Mouse (Mus musculus) lung, postnatal 14 days (tissue): Measurements from ENCODE around the gene Trappc10.
A peak's percentile ranks its signal among the peaks of the same experiment; 100 is the strongest.

Experiments used
- DNase-seq: peaks from one replicate; pipeline ENCODE4 v3.0.0; 2021

Gene Trappc10

DNA sequence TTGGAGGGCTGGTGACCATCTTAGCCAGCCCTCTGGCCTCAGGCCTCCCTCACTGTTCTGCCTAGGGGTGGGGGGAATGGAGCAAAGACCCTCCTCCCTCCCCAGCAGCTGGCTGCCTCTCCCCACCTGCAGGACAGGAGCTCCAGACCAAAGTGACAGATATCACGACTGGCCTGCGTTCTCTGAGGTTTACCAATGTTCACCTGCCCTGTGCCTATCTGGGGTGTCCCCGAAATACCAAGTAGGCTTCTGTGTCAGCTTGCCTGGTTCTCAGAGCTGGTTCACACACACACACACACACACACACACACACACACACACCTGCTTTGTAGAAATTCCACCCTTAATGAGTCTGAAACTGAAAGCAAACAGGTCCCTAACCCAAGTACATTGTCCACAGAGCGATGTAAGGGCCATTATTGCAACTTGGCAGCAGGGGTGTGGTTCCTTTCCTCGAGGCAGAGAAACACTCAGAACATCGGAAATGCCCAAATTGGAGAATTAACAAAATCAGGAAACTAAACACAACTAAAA lies 13.8 kb upstream of the Trappc10 start:
- DNase-seq, result no peak

- DNase-seq, result peak; percentile 32
These were observed 11.2 kb upstream of the Trappc10 start for GRCm38 (mm10) chr10:78255646-78256059.

DNA sequence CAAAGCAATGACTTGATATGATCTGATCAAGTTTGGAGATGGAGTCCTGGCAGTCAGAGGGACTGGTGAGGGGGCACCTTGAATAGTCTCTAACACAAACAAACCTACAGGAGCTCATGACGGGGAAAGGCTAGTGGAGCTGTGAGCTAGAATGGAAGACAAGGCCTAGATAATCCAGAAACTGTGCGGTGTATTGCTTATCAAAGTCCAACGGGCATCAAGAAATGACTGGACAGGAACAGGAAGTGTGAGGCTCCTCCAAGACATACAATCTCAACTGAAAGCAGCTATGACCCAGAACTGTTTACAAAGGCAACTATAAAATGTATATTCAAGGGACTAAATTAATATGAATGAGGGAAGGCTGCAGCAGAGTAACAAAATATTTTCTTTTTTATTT lies 2.8 kb upstream of the Trappc10 start:
- no peak for DNase-seq

DNA sequence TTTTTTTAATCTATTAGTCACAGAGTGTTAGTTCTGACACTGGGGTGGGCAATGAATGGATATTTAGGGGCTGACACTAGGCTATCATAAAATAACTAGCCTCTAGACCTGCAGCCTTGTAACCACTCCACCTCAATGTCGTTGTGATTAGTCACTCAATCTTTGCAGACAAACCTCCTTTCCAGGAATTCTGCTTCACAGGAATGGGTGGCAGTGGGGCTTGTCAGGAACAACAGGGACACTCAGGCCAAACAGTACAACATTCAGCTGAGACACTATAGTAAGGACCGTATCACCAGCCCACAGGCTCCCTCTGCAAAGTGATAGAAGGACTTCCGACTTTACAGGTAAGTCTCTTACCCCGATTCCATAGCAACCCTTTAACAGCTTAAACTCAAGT lies 2.3 kb upstream of the Trappc10 start:
- DNase-seq, result no peak

DNA sequence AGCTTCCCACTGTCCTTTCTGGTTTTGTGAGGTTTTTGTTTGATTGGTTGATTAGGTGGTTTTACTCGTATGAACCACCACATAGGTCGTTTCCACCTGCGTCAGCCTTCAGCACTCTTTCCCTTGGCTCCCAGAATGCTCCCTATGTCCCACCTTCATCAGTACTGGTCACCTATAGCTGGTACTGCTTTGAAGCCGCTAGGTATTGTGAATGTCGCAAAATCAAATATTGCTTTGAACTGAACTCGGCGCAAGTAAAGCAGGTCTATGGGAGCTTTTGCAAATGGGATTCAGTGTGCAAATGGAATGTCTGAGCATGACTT lies 745 bp upstream of the Trappc10 start:
- DNase-seq, result no peak

GRCm38 (mm10) chr10:78244058-78244437 lies 393 bp downstream of the Trappc10 start:
- peak; percentile 29 for DNase-seq

DNA sequence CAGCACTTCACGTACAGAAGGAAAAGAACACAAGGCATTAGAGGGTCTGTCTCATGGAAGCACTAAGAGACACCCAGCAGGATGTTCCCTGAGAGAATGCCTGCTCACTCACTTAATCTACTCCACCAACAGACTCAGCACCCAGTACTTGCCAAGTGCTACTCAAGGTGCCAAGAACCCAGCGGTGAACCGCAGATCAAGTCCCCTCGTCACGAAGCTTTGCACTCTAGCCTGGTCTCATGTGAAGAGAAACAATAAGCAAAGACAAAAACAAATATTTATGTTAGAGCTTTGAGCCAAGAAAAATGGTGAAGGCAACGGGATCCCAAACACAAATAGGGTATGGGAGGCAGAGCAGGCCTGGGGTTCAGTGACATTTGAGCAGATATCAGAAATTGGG lies 5.5 kb downstream of the Trappc10 start:
- no peak for DNase-seq

DNA sequence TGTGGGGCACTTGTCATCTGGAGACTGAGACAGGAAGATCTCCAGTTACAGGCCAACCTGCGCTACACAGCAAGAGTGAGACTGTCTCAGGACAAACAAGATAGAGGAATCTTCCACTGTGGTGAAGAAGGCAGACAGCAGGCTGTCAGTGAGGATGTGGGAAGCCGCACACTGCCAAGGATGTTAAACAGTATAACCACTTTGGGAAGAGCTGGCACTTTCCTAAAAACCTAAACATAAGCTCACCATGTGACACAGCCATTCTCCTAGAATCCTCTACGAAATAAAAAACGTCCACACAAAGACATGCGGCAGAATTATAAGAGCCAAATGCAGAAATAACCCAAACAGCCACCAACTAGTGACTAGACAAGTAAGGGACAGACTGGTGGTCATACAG lies 6.1 kb downstream of the Trappc10 start:
- DNase-seq, result no peak

DNA sequence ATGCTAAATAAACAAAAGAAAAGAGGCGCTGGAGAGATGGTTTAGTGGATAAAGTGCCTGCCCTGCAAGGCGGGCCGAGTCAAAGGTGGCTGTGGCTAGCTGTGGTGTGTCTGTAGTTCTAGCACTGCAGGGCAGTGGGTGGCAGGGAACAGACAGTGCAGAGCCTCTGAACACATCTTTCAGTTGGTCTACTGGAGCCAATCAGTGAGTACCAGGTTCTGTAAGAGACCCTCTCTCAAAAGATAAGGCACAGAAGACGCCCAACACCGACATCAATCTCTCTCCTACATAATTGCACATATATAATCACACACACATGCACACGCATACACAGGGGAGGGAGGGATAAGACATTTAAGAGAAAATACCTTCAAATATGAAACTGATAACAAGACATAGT lies 6.6 kb downstream of the Trappc10 start:
- DNase-seq, result no peak

- no peak for DNase-seq
These were observed 7.4 kb downstream of the Trappc10 start for GRCm38 (mm10) chr10:78236885-78237629.

- no peak for DNase-seq
These were observed 10.7 kb downstream of the Trappc10 start for GRCm38 (mm10) chr10:78233756-78234155.

GRCm38 (mm10) chr10:78233161-78233560 lies 11.3 kb downstream of the Trappc10 start:
- DNase-seq, result no peak

GRCm38 (mm10) chr10:78232301-78232980 lies 12.0 kb downstream of the Trappc10 start:
- DNase-seq, result no peak

GRCm38 (mm10) chr10:78228560-78228928 lies 15.9 kb downstream of the Trappc10 start:
- no peak for DNase-seq

DNA sequence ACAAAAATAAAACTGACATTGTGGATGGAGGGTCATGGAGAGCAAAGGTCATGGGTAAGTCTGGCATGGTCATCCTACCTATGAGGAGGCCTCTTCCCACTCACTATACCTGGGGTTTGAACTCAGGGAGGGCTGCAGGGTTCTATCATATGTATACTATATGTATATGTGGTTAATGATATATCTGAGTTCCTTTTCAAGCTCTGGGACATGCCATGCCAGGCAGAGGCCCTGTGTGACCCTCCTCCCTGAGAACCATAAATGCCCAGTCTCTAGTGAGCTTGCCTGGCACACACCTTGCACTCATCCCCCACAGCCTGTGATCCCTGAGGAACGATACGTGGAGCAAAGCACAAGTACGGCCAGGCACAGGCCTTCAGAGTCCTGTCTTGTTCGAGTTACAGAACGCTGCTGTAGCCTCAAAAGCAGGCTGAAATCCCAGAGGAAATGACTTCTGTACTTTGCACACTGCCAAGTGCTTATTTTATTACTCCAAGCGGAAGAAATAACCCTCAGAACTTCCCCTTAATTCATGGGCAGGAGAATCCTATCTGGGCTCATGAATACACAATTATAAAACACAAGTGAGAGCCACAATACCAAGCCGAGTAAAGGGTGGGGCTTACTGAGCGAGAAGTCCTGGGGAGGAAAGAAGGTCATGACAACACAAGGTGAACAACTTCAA lies 16.4 kb downstream of the Trappc10 start:
- no peak for DNase-seq

- no peak for DNase-seq
These were observed 20.3 kb downstream of the Trappc10 start for GRCm38 (mm10) chr10:78224136-78224535.

DNA sequence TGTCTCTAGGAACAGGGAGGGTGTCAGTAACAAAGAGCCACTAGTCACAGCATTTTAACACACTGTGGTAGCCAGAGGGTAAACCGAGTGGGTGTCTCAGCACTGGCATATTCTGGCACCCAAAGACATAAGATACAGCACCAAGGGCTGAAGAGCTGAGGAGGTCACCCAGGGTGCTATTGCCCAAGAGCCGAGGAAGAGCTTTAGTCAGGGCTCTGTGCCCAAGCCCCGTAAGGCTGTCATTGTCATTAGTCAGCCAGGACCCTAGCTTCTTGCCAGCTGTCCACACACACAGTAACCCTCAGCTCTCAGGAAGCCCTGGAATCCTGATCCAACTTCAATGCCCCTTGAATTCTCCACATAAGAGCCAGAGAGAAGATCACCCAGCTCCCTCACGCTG lies 21.5 kb downstream of the Trappc10 start:
- no peak for DNase-seq

DNA sequence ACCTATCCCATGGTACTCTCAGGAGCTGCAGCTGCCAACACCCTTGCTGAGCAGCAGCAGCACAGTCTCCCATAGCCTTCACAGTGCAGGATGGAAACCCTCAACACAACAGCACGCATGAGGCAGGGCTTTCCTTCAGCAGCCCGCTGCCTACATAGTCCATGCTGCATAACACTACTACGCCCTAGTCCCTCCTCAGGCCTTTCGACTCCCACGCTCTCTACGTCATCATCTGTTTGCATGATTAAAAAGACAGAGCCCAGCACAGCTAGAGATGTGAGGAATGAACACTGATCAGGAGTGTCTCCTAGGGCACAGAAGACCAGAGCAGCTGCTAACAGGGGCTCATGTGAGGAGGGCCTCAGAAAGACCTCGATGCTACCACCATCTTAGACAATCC lies 23.1 kb downstream of the Trappc10 start:
- no peak for DNase-seq

- DNase-seq, result no peak
These were observed 24.9 kb downstream of the Trappc10 start for GRCm38 (mm10) chr10:78219528-78219927.

GRCm38 (mm10) chr10:78218576-78218975 lies 25.9 kb downstream of the Trappc10 start:
- no peak for DNase-seq

GRCm38 (mm10) chr10:78216376-78217083 lies 27.9 kb downstream of the Trappc10 start:
- DNase-seq, result no peak

DNA sequence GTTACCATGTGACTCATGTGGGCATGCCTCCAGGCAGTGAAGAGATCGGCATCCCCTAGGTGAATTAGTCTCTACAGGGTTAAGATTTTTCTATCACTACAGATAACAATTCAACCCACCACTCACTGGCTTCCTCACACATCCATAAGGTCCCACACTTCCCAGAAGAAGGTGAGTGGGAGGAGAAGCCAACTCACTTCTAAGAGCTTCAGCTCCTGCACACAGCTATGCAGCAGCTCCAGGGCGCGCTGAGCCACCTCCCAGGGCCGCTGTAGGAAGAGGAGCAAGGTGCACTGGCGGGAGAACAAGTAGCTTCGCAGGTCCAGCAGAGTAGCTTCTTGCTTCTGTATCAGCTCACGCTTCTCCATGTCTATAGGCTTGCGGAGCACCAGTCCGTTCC lies 30.1 kb downstream of the Trappc10 start:
- no peak for DNase-seq

DNA sequence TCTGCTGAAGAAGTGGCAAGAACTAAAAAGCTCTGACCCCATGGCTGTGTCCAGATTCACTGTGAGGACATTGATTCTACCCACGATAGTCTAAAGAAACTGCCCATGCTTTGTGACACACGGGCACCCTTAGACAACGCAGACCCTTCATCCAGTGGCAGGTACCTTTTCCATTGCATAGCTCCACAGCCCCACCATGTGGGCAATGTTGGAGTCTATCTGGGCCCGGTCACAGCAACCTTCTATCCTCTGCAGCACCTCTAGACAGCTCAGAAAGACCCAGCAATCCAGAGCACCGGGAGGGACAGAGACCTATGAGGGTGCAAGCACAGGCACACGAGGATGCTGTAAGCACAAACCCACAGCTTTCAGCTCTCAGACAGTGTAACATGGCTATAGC lies 33.1 kb downstream of the Trappc10 start:
- DNase-seq, result no peak
